In genomic region chr1:76075685-76076455, GRCm38 (mm10) we compare ENCODE assay signal across 13 mouse cellular contexts.
DNase-seq lines count a peak whose midpoint lies in the region; ATAC-seq and TF ChIP-seq lines count a peak whose summit lies in the region.
"Had no signal": no experiment of that assay in that cellular context is flagged by ENCODE, and none has a peak within 500 bp of the region (broad histone marks: within the 10 kb centered on the region; RNA-seq: fewer than 3 reads in every experiment).

No protein-coding gene starts in this region.

- no peaks in the 10 kb centered on the region for H3K36me3 ChIP-seq in midbrain, embryonic 13.5 days
- no peaks in the 10 kb centered on the region for H3K36me3 ChIP-seq in midbrain, postnatal 0 days (ENCODE audit: insufficient read depth, low read length)
- H3K36me3 ChIP-seq in forebrain, embryonic 13.5 days (ENCODE audit: poor library complexity, severe bottlenecking), result no peaks in the 10 kb centered on the region
- no peaks in the 10 kb centered on the region for H3K36me3 ChIP-seq in hindbrain, embryonic 16.5 days (ENCODE audit: control insufficient read depth, insufficient read depth, low read length)
- H3K36me3 ChIP-seq in heart, embryonic 10.5 days, result no peaks in the 10 kb centered on the region
- H3K36me3 ChIP-seq in stomach, postnatal 0 days (ENCODE audit: control insufficient read depth, insufficient read depth, low read length), result no peaks in the 10 kb centered on the region
- H3K36me3 ChIP-seq: embryonic facial prominence, embryonic 12.5 days; liver, embryonic 12.5 days had no signal

- 0 out of 2 replicates have a peak overlapping the region, but pooled peaks have one; percentile 14 for H3K27ac ChIP-seq in midbrain, embryonic 13.5 days
- H3K27ac ChIP-seq in midbrain, postnatal 0 days (ENCODE audit: low read depth, low read length), result no peak overlapping the region
- H3K27ac ChIP-seq in forebrain, embryonic 13.5 days, result peak overlapping the region; percentile 61; the same call in 1 of the 2 replicates
- H3K27ac ChIP-seq in hindbrain, embryonic 16.5 days (ENCODE audit: low read depth, low read length), result peak overlapping the region; percentile 36; the same call in 1 of the 2 replicates
- no peak overlapping the region for H3K27ac ChIP-seq in heart, embryonic 10.5 days
- no peak overlapping the region for H3K27ac ChIP-seq in stomach, postnatal 0 days (replicated peaks)
- H3K27ac ChIP-seq: embryonic facial prominence, embryonic 12.5 days; liver, embryonic 12.5 days had no signal

- H3K27me3 ChIP-seq in midbrain, embryonic 13.5 days, result no peaks in the 10 kb centered on the region; the same call in 1 of the 2 replicates
- no peaks in the 10 kb centered on the region for H3K27me3 ChIP-seq in midbrain, postnatal 0 days (ENCODE audit: insufficient read depth, low read length)
- H3K27me3 ChIP-seq in forebrain, embryonic 13.5 days, result no peaks in the 10 kb centered on the region
- H3K27me3 ChIP-seq in hindbrain, embryonic 16.5 days (replicated peaks; ENCODE audit: control insufficient read depth, insufficient read depth, low read length), result no peaks in the 10 kb centered on the region
- H3K27me3 ChIP-seq in heart, embryonic 10.5 days (ENCODE audit: insufficient read depth, poor library complexity, severe bottlenecking), result no peaks in the 10 kb centered on the region; the same call in 1 of the 2 replicates
- no peaks in the 10 kb centered on the region for H3K27me3 ChIP-seq in stomach, postnatal 0 days (ENCODE audit: control insufficient read depth, insufficient read depth, low read length)
- H3K27me3 ChIP-seq: embryonic facial prominence, embryonic 12.5 days; liver, embryonic 12.5 days had no signal

- H3K4me2 ChIP-seq in midbrain, embryonic 13.5 days (replicated peaks), result peak overlapping the region; percentile 27
- no peak overlapping the region for H3K4me2 ChIP-seq in midbrain, postnatal 0 days (ENCODE audit: low read depth, low read length, poor library complexity, severe bottlenecking)
- H3K4me2 ChIP-seq in forebrain, embryonic 13.5 days, result peak overlapping the region; percentile 44
- peak overlapping the region; percentile 25; the same call in 1 of the 2 replicates for H3K4me2 ChIP-seq in hindbrain, embryonic 16.5 days (ENCODE audit: low read length)
- H3K4me2 ChIP-seq in stomach, postnatal 0 days (replicated peaks; ENCODE audit: low read depth), result no peak overlapping the region
- H3K4me2 ChIP-seq: embryonic facial prominence, embryonic 12.5 days; liver, embryonic 12.5 days had no signal

- H3K4me1 ChIP-seq in midbrain, embryonic 13.5 days (replicated peaks), result peaks cover 22% of the 10 kb centered on the region
- peaks cover 2% of the 10 kb centered on the region; the same call in 1 of the 2 replicates for H3K4me1 ChIP-seq in midbrain, postnatal 0 days (ENCODE audit: insufficient read depth, low read length)
- peaks cover 29% of the 10 kb centered on the region for H3K4me1 ChIP-seq in forebrain, embryonic 13.5 days
- peaks cover 11% of the 10 kb centered on the region for H3K4me1 ChIP-seq in hindbrain, embryonic 16.5 days (ENCODE audit: control insufficient read depth, insufficient read depth, low read depth, low read length)
- 0 out of 2 replicates have a peak, but pooled peaks cover 17% of the 10 kb centered on the region for H3K4me1 ChIP-seq in heart, embryonic 10.5 days
- no peaks in the 10 kb centered on the region for H3K4me1 ChIP-seq in stomach, postnatal 0 days (replicated peaks; ENCODE audit: control insufficient read depth, insufficient read depth)
- H3K4me1 ChIP-seq: liver, embryonic 12.5 days had no signal

- no peak for DNase-seq in midbrain, postnatal 0 days (ENCODE audit: low spot score)
- DNase-seq in retina, postnatal 1 day, result peak; percentile 89
- no peak for DNase-seq in right cerebral cortex, postnatal 14 days
- DNase-seq in heart, embryonic 10.5 days (ENCODE audit: low spot score), result no peak
- no peak for DNase-seq in stomach, postnatal 0 days (ENCODE audit: low spot score)
- DNase-seq: cerebellum, adult 11-12 months; gastrocnemius, postnatal 25 days had no signal

- WGBS in midbrain, embryonic 13.5 days, result 31% methylated on average over 10 of the region's 10 CpGs
- 32% methylated on average over 10 of the region's 10 CpGs for WGBS in midbrain, postnatal 0 days
- WGBS in forebrain, embryonic 13.5 days, result 10% methylated on average over 10 of the region's 10 CpGs
- 28% methylated on average over 10 of the region's 10 CpGs for WGBS in hindbrain, embryonic 16.5 days
- 65% methylated on average over 10 of the region's 10 CpGs for WGBS in heart, embryonic 10.5 days
- 76% methylated on average over 10 of the region's 10 CpGs for WGBS in stomach, postnatal 0 days

- H3K9me3 ChIP-seq in midbrain, embryonic 13.5 days, result no peaks in the 10 kb centered on the region
- H3K9me3 ChIP-seq in midbrain, postnatal 0 days (ENCODE audit: low read length), result no peaks in the 10 kb centered on the region
- no peaks in the 10 kb centered on the region for H3K9me3 ChIP-seq in forebrain, embryonic 13.5 days (replicated peaks)
- no peaks in the 10 kb centered on the region for H3K9me3 ChIP-seq in hindbrain, embryonic 16.5 days (ENCODE audit: control insufficient read depth, low read length)
- no peaks in the 10 kb centered on the region for H3K9me3 ChIP-seq in heart, embryonic 10.5 days
- no peaks in the 10 kb centered on the region for H3K9me3 ChIP-seq in stomach, postnatal 0 days (ENCODE audit: control insufficient read depth, low read length)
- H3K9me3 ChIP-seq: embryonic facial prominence, embryonic 12.5 days; liver, embryonic 12.5 days had no signal

- H3K9ac ChIP-seq in midbrain, embryonic 13.5 days (replicated peaks), result no peak overlapping the region
- no peak overlapping the region for H3K9ac ChIP-seq in midbrain, postnatal 0 days (replicated peaks; ENCODE audit: low read length, poor library complexity, severe bottlenecking)
- H3K9ac ChIP-seq in forebrain, embryonic 13.5 days, result no peak overlapping the region
- no peak overlapping the region for H3K9ac ChIP-seq in hindbrain, embryonic 16.5 days (ENCODE audit: low read depth, low read length)
- no peak overlapping the region for H3K9ac ChIP-seq in stomach, postnatal 0 days (ENCODE audit: low read length)
- H3K9ac ChIP-seq: embryonic facial prominence, embryonic 12.5 days; liver, embryonic 12.5 days had no signal

- no peak overlapping the region for H3K4me3 ChIP-seq in midbrain, embryonic 13.5 days (replicated peaks)
- no peak overlapping the region for H3K4me3 ChIP-seq in midbrain, postnatal 0 days (ENCODE audit: low read depth, low read length)
- H3K4me3 ChIP-seq in forebrain, embryonic 13.5 days, result no peak overlapping the region
- H3K4me3 ChIP-seq in hindbrain, embryonic 16.5 days (ENCODE audit: low read length), result no peak overlapping the region
- H3K4me3 ChIP-seq in heart, embryonic 10.5 days, result no peak overlapping the region
- no peak overlapping the region for H3K4me3 ChIP-seq in stomach, postnatal 0 days (ENCODE audit: low read depth, low read length)
- H3K4me3 ChIP-seq: embryonic facial prominence, embryonic 12.5 days; liver, embryonic 12.5 days had no signal

- TF ChIP-seq CTCF in midbrain, postnatal 0 days (IDR thresholded peaks at IDR 0.05), result no peak
- no peak for TF ChIP-seq CTCF in stomach, postnatal 0 days (IDR thresholded peaks at IDR 0.05; ENCODE audit: low read depth)

- TF ChIP-seq EP300 in stomach, postnatal 0 days (optimal IDR thresholded peaks at IDR 0.05), result no peak

- no peak for ATAC-seq in midbrain, embryonic 13.5 days
- no peak for ATAC-seq in midbrain, postnatal 0 days (ENCODE audit: low FRiP score)
- 0 out of 2 replicates have a peak, but pooled peaks have one; percentile 38 for ATAC-seq in forebrain, embryonic 13.5 days
- ATAC-seq in hindbrain, embryonic 16.5 days, result peak; percentile 52; the same call in 1 of the 2 replicates
- no peak for ATAC-seq in stomach, postnatal 0 days (ENCODE audit: low FRiP score, low TSS enrichment)
- ATAC-seq: activated CD4-positive, CD25-positive, alpha-beta regulatory T cell, adult 4 months; liver, embryonic 12.5 days had no signal

Comparison
In these comparisons a context has a peak if more than half of its experiments do, and no peak if none do; other contexts are left out.
1. H3K27ac ChIP-seq: peak in midbrain, embryonic 13.5 days (single experiment), forebrain, embryonic 13.5 days (single experiment) and hindbrain, embryonic 16.5 days (single experiment); none in midbrain, postnatal 0 days (single experiment), heart, embryonic 10.5 days (single experiment) and stomach, postnatal 0 days (single experiment).
2. H3K4me2 ChIP-seq: peak in midbrain, embryonic 13.5 days (single experiment), forebrain, embryonic 13.5 days (single experiment) and hindbrain, embryonic 16.5 days (single experiment); none in midbrain, postnatal 0 days (single experiment) and stomach, postnatal 0 days (single experiment).
3. ATAC-seq: peak in forebrain, embryonic 13.5 days (single experiment) and hindbrain, embryonic 16.5 days (single experiment); none in midbrain, embryonic 13.5 days (single experiment), midbrain, postnatal 0 days (single experiment) and stomach, postnatal 0 days (single experiment).